Mouse (Mus musculus) erythroblast, embryonic 14.5 days (primary cell): ENCODE results near the gene Col27a1. TPM values are rescaled to one million over a fixed set of nuclear protein-coding genes. Genes with fewer than 3 reads are reported as not detected.
A peak's percentile ranks its signal among the peaks of the same experiment; 100 is the strongest.

Experiments used
- H3K27me3 ChIP-seq: 2 replicates; pipeline ENCODE4 v1.6.1; 2012; ENCODE audit warnings: inconsistent platforms; ENCODE audit not compliant: control insufficient read depth
- H3K36me3 ChIP-seq: 2 replicates; pipeline ENCODE4 v1.6.1; 2012; ENCODE audit warnings: mild to moderate bottlenecking, inconsistent platforms; ENCODE audit not compliant: control insufficient read depth
- H3K4me1 ChIP-seq: 2 replicates; pipeline ENCODE4 v1.6.1; 2012; ENCODE audit warnings: inconsistent platforms; ENCODE audit not compliant: control insufficient read depth
- H3K4me3 ChIP-seq: replicated peaks from 2 replicates; pipeline ENCODE3; 2012; ENCODE audit warnings: moderate library complexity, mild to moderate bottlenecking, inconsistent platforms
- H3K9me3 ChIP-seq: 2 replicates; pipeline ENCODE4 v1.6.1; 2012; ENCODE audit warnings: low read length, inconsistent platforms, mixed read lengths; ENCODE audit not compliant: control insufficient read depth
- GATA1 ChIP-seq: IDR thresholded peaks from 2 replicates; pipeline ENCODE4 v1.6.1; 2012; ENCODE audit warnings: low read length, inconsistent platforms, mixed read lengths
- TAL1 ChIP-seq: IDR thresholded peaks from 3 replicates; pipeline ENCODE4 v1.6.1; 2012; ENCODE audit warnings: low read length, inconsistent platforms, mixed read lengths
- polyA plus RNA-seq: library from polyadenylated mRNA; stranded (reverse); fragments of >175 nt; gene quantifications from 2 replicates; pipeline ENCODE4 v1.2.3, GENCODE M21; 2012

The Col27a1 gene
- polyA plus RNA-seq, 1 experiment, result 0.01 TPM

DNA sequence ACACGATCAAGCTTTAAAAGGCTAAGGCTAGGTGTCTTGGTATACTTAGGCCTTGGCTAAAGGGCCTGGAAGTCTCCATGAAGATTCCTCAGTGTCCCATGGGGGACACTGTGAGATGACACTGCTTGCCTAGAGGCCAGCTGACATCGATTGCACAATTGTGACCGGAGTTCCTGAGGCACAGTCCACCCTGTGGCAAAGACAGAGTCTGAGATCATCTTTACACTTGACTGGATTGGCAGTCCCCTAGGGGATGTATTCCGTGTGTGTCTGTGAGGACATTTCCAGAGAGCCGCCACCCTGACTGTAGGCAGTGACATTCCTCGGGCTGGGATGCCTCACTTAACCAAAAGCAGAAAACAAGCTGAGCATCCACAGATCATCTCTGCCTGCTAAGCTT is 146.1 kb downstream of the Col27a1 start:
- H3K9me3 ChIP-seq, result no peaks in the 10 kb centered on the region
- H3K4me1 ChIP-seq, result no peaks in the 10 kb centered on the region
- H3K27me3 ChIP-seq, result no peaks in the 10 kb centered on the region
- no peak overlapping the region for H3K4me3 ChIP-seq
- TF ChIP-seq GATA1 (no peak), TAL1 (no peak)
- no peaks in the 10 kb centered on the region for H3K36me3 ChIP-seq

DNA sequence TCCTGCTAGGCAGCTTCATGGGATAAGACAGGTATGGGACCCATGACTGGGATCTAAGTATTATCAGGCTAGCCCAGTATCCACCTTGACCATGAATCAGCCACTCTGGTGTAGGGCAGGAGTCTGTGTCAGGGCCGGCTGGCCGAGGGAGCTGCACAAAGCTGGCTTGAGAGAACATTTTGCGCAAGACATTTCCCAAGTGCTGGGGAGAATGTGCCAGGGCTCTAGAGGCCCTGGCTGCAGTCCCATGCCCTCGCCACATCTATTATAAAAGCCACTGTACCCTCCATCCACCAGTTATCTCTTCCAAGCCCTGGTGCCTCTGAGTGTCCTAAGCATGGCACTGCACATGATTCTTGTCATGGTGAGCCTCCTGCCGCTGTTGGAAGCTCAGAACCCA is 148.3 kb downstream of the Col27a1 start, which contains the start of gene Orm2:
Orm2 (plus strand) TSS at position 300 of the 400 bp plus-strand sequence.
- Histone ChIP-seq H3K9me3 (no peaks in the 10 kb centered on the region), H3K4me1 (no peaks in the 10 kb centered on the region), H3K4me3 (no peak within 1 kb of the TSS), H3K36me3 (peaks cover under 1% of the 10 kb centered on the region), H3K27me3 (no peaks in the 10 kb centered on the region)
- TF ChIP-seq TAL1 (no peak), GATA1 (no peak)

DNA sequence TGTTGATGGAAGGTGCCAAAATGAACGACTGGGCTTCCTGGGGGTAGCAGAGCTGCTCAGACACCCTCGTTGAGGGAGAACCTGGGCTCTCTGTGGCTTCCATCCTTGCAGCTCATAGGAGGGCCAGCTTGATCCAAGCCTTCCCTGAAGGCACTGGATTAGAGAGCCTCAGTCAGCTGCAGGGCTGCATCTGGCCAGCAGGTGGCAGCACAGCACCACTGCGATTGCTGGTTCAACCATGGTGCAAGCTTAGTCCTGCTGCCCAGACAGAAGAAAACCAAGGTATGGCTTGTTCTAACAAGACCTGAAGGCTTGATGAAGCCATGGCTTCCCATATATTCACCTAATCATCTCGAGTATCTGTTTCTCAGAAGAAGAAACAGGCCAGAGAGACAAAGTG is 154.8 kb downstream of the Col27a1 start:
- no peak overlapping the region for H3K4me3 ChIP-seq
- TF ChIP-seq TAL1 (no peak), GATA1 (no peak)
- peaks cover 63% of the 10 kb centered on the region for H3K36me3 ChIP-seq
- peaks cover 29% of the 10 kb centered on the region for H3K4me1 ChIP-seq
- no peaks in the 10 kb centered on the region for H3K9me3 ChIP-seq
- no peaks in the 10 kb centered on the region for H3K27me3 ChIP-seq

DNA sequence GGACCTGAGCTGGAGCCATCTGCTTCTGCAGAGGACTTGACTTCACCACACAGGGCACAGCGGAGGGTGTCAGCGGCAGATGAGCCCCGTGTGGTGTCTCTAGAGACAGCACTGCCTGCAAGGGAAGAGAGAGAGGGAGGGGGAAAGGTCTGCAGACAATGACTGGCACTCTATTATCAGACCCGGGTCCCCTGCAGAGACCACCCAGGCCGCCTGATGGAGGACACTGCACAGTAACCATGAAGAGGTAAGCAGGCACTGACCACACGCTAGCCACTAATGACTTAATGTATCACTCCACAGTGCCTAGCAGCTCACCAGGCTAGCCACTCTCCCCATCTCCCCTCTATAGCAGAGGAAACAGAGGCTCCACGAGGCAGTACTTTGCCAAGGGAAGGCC is 157.1 kb downstream of the Col27a1 start:
- Histone ChIP-seq H3K36me3 (peaks cover 79% of the 10 kb centered on the region), H3K27me3 (no peaks in the 10 kb centered on the region), H3K4me1 (peaks cover 52% of the 10 kb centered on the region), H3K4me3 (no peak overlapping the region), H3K9me3 (no peaks in the 10 kb centered on the region)
- TF ChIP-seq GATA1 (no peak), TAL1 (no peak)

DNA sequence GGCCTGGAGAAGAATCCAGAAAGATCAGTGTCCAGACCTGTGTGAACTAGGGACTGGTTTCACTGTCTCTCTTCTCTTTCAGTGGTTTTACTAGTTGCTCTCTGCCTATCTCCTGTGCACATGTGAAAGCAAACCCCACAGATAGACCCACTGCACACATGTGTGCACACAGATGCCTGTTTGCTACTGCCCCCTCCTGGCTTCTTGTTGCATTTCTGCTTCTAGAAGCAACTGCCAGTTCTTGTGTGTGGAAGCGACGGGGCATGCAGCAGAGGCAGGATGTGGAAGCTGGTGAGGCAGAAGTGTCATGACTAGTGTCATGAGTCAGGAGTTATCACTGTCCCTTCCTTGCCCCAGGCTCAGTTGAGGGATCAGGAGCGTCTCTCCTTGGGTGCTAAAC is 158.1 kb downstream of the Col27a1 start:
- Histone ChIP-seq H3K27me3 (no peaks in the 10 kb centered on the region), H3K4me3 (no peak overlapping the region), H3K36me3 (peaks cover 89% of the 10 kb centered on the region), H3K9me3 (no peaks in the 10 kb centered on the region), H3K4me1 (peaks cover 62% of the 10 kb centered on the region)
- TF ChIP-seq TAL1 (no peak), GATA1 (no peak)

DNA sequence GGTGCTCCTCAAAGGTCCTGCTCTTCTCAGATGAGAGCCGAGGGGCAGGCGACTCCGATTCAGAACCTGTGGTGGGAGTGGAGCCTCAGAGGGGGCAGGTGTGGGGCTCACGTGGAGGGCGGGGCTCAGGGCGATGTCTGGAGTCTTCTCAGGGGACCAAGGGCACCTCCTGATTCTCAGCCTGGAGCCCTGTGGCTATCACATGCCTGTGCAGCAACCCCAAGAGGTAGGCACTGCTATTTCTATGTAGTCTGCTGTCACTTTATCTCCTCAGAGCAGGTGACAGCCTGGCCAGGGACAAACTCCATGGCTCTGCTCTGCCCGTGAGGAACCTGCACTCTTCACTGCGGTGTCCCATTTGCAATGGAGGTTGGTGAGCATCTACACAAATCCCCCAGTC is 159.6 kb downstream of the Col27a1 start:
- Histone ChIP-seq H3K27me3 (no peaks in the 10 kb centered on the region), H3K4me3 (peak overlapping the region; percentile 37), H3K36me3 (peaks cover 91% of the 10 kb centered on the region), H3K9me3 (no peaks in the 10 kb centered on the region), H3K4me1 (peaks cover 77% of the 10 kb centered on the region)
- TF ChIP-seq TAL1 (peak; percentile 55), GATA1 (no peak)

DNA sequence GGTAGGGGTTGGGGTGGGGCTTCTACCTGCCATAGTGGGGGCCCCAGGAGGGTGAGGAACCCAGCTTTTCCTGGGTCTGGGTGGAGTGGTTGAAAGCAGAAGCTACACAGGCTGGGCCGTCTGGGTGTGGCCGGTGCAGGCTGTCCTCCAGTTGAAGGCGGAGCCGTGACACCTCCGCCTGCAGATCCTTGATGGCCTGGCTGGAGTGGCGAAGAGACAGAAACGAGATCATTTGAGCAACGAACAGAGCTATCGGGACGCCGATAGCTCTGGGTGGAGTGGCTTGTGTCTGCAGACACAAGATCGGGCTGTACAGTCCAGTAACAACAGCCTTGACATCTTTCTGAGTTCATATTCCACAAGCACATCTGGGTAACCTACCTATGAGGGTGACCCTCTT is 160.5 kb downstream of the Col27a1 start:
- Histone ChIP-seq H3K36me3 (peaks cover 91% of the 10 kb centered on the region), H3K4me1 (peaks cover 82% of the 10 kb centered on the region), H3K4me3 (peak overlapping the region; percentile 37), H3K27me3 (no peaks in the 10 kb centered on the region), H3K9me3 (no peaks in the 10 kb centered on the region)
- TF ChIP-seq GATA1, result no peak; the same call in 1 of the 2 replicates
- peak; percentile 53; the same call in 2 of the 3 replicates for TF ChIP-seq TAL1

GRCm38 (mm10) chr4:63375367-63375766 is 161.6 kb downstream of the Col27a1 start:
- no peak overlapping the region for H3K4me3 ChIP-seq
- peaks cover 92% of the 10 kb centered on the region for H3K36me3 ChIP-seq
- no peaks in the 10 kb centered on the region for H3K9me3 ChIP-seq
- no peaks in the 10 kb centered on the region for H3K27me3 ChIP-seq
- TF ChIP-seq GATA1 (no peak), TAL1 (no peak)
- peaks cover 89% of the 10 kb centered on the region for H3K4me1 ChIP-seq

GRCm38 (mm10) chr4:63377483-63377882 is 163.7 kb downstream of the Col27a1 start:
- TF ChIP-seq TAL1, result no peak
- TF ChIP-seq GATA1, result no peak
- Histone ChIP-seq H3K4me3 (no peak overlapping the region), H3K36me3 (peaks cover 93% of the 10 kb centered on the region), H3K27me3 (no peaks in the 10 kb centered on the region), H3K9me3 (no peaks in the 10 kb centered on the region), H3K4me1 (peaks cover 94% of the 10 kb centered on the region)

- peak; percentile 56 for TF ChIP-seq TAL1
- peak; percentile 78 for TF ChIP-seq GATA1
- peaks cover 82% of the 10 kb centered on the region for H3K4me1 ChIP-seq
- H3K4me3 ChIP-seq, result peak overlapping the region; percentile 14
Measured at GRCm38 (mm10) chr4:63382676-63383369, 169.0 kb downstream of the Col27a1 start.

More at GRCm38 (mm10) chr4:63382676-63383369, 169.0 kb downstream of the Col27a1 start:
- no peaks in the 10 kb centered on the region for H3K27me3 ChIP-seq
- H3K9me3 ChIP-seq, result no peaks in the 10 kb centered on the region
- peaks cover 89% of the 10 kb centered on the region for H3K36me3 ChIP-seq
